Mouse (Mus musculus): ENCODE data around the gene Armc8. TPM values are rescaled to one million over a fixed set of nuclear protein-coding genes. Genes with fewer than 3 reads are reported as not detected.

The Armc8 gene
- polyA plus RNA-seq, 1 experiment from 2014 or later = 39.4 TPM

GRCm38 (mm10) chr9:99436182-99437030, 132.3 kb downstream of the Armc8 start:
- peak overlapping the region; percentile 87 for H3K4me2 ChIP-seq (ENCODE audit: low read depth)
- H3K27ac ChIP-seq (ENCODE audit: low read depth, low read length) = peak overlapping the region; percentile 72; the same call in 1 of the 2 replicates
- ATAC-seq (ENCODE audit: insufficient read depth, low FRiP score, low TSS enrichment) (peak; percentile 79), DNase-seq (ENCODE audit: low spot score) (peak; percentile 75)
- peaks cover 8% of the 10 kb centered on the region for H3K4me1 ChIP-seq (ENCODE audit: control insufficient read depth, insufficient read depth, low read length)
- under 1% methylated on average over 73 of the region's 86 CpGs for WGBS
- peak overlapping the region; percentile 90 for H3K9ac ChIP-seq (ENCODE audit: low read length)
- H3K9me3 ChIP-seq (ENCODE audit: control insufficient read depth, low read length) = no peaks in the 10 kb centered on the region
- H3K36me3 ChIP-seq (ENCODE audit: control insufficient read depth, insufficient read depth, low read length) = no peaks in the 10 kb centered on the region
- H3K27me3 ChIP-seq (ENCODE audit: control insufficient read depth, insufficient read depth, low read length) = peaks cover 20% of the 10 kb centered on the region
- H3K4me3 ChIP-seq (ENCODE audit: low read depth, low read length) = peak overlapping the region; percentile 82

- 15% methylated on average over 16 of the region's 16 CpGs for whole genome bisulfite sequencing
- H3K4me2 ChIP-seq (ENCODE audit: low read depth) = peak overlapping the region; percentile 87
- H3K9ac ChIP-seq (ENCODE audit: low read length) = peak overlapping the region; percentile 90
- H3K4me3 ChIP-seq (ENCODE audit: low read depth, low read length) = peak overlapping the region; percentile 82
- peak; percentile 42; the same call in 1 of the 2 replicates for ATAC-seq (ENCODE audit: insufficient read depth, low FRiP score, low TSS enrichment)
- peaks cover 8% of the 10 kb centered on the region for H3K4me1 ChIP-seq (ENCODE audit: control insufficient read depth, insufficient read depth, low read length)
- DNase-seq (ENCODE audit: low spot score) = peak; percentile 26
- H3K36me3 ChIP-seq (ENCODE audit: control insufficient read depth, insufficient read depth, low read length) = no peaks in the 10 kb centered on the region
- H3K27ac ChIP-seq (ENCODE audit: low read depth, low read length) = peak overlapping the region; percentile 72; the same call in 1 of the 2 replicates
- peaks cover 20% of the 10 kb centered on the region for H3K27me3 ChIP-seq (ENCODE audit: control insufficient read depth, insufficient read depth, low read length)
- H3K9me3 ChIP-seq (ENCODE audit: control insufficient read depth, low read length) = no peaks in the 10 kb centered on the region
Measured at GRCm38 (mm10) chr9:99435619-99436181, 133.0 kb downstream of the Armc8 start.

- H3K4me1 ChIP-seq (ENCODE audit: control insufficient read depth, insufficient read depth, low read length) = peaks cover 8% of the 10 kb centered on the region
- H3K27ac ChIP-seq (ENCODE audit: low read depth, low read length) = no peak overlapping the region
- H3K4me3 ChIP-seq (ENCODE audit: low read depth, low read length) = peak overlapping the region; percentile 82
- no peaks in the 10 kb centered on the region for H3K9me3 ChIP-seq (ENCODE audit: control insufficient read depth, low read length)
- peak overlapping the region; percentile 87 for H3K4me2 ChIP-seq (ENCODE audit: low read depth)
- H3K36me3 ChIP-seq (ENCODE audit: control insufficient read depth, insufficient read depth, low read length) = no peaks in the 10 kb centered on the region
- 46% methylated on average over 14 of the region's 14 CpGs for WGBS
- H3K27me3 ChIP-seq (ENCODE audit: control insufficient read depth, insufficient read depth, low read length) = peaks cover 20% of the 10 kb centered on the region
- ATAC-seq (ENCODE audit: insufficient read depth, low FRiP score, low TSS enrichment) (peak; percentile 31; the same call in 1 of the 2 replicates), DNase-seq (ENCODE audit: low spot score) (peak; percentile 33)
- peak overlapping the region; percentile 90 for H3K9ac ChIP-seq (ENCODE audit: low read length)
Measured at GRCm38 (mm10) chr9:99434892-99435618, 133.6 kb downstream of the Armc8 start.

DNA sequence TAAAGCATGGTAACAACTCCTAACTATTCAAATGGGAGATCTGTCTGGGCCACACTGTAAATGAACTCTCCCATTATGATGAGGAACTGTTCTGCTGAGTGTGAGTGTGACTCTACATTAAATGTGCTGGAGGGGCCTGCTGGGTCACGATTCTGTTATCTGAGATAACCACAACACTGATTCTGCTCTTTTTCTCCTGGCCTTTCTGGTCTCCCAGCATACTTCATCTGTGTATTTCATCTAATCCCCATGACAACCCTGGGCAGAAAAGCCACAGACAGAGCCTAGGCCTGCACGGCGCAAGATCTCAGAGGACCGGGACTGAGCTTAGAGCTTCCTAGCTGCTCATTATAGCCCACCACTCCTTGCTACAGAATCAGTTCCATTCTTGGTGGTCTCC, 136.2 kb downstream of the Armc8 start:
- Histone ChIP-seq H3K36me3 (ENCODE audit: control insufficient read depth, insufficient read depth, low read length) (no peaks in the 10 kb centered on the region), H3K9ac (ENCODE audit: low read length) (no peak overlapping the region), H3K4me3 (ENCODE audit: low read depth, low read length) (no peak overlapping the region), H3K4me1 (ENCODE audit: control insufficient read depth, insufficient read depth, low read length) (peaks cover 8% of the 10 kb centered on the region), H3K9me3 (ENCODE audit: control insufficient read depth, low read length) (no peaks in the 10 kb centered on the region), H3K4me2 (ENCODE audit: low read depth) (no peak overlapping the region), H3K27me3 (ENCODE audit: control insufficient read depth, insufficient read depth, low read length) (peaks cover 7% of the 10 kb centered on the region), H3K27ac (ENCODE audit: low read depth, low read length) (no peak overlapping the region)
- 93% methylated on average over 4 of the region's 4 CpGs for WGBS
- ATAC-seq (ENCODE audit: insufficient read depth, low FRiP score, low TSS enrichment) = no peak
- no peak for DNase-seq (ENCODE audit: low spot score)

DNA sequence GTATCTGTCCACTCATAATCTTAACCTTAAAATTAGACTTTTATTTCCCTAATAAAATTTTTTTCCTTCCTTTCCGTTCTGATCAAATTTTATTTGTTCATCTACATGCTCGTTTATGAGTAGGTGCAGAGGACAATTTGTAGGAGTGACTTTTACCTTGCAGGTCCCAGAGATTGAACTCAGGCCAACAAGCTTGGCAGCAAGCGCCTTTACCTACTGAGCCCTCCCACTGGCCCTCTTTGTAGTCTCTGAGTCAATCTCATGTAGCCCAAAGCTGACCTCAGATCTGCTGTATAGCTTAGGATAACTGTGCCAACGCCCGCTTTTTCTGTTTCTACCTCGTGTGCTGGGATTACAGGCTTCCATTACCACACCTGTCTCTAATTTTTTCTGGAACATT, 136.7 kb downstream of the Armc8 start:
- no peak for ATAC-seq (ENCODE audit: insufficient read depth, low FRiP score, low TSS enrichment)
- Histone ChIP-seq H3K27me3 (ENCODE audit: control insufficient read depth, insufficient read depth, low read length) (peaks cover 2% of the 10 kb centered on the region; the same call in 1 of the 2 replicates), H3K4me1 (ENCODE audit: control insufficient read depth, insufficient read depth, low read length) (peaks cover 8% of the 10 kb centered on the region), H3K9me3 (ENCODE audit: control insufficient read depth, low read length) (no peaks in the 10 kb centered on the region), H3K36me3 (ENCODE audit: control insufficient read depth, insufficient read depth, low read length) (no peaks in the 10 kb centered on the region), H3K9ac (ENCODE audit: low read length) (no peak overlapping the region), H3K4me2 (ENCODE audit: low read depth) (no peak overlapping the region), H3K27ac (ENCODE audit: low read depth, low read length) (no peak overlapping the region), H3K4me3 (ENCODE audit: low read depth, low read length) (no peak overlapping the region)
- 90% methylated on average over 6 of the region's 6 CpGs for WGBS
- no peak for DNase-seq (ENCODE audit: low spot score)

DNA sequence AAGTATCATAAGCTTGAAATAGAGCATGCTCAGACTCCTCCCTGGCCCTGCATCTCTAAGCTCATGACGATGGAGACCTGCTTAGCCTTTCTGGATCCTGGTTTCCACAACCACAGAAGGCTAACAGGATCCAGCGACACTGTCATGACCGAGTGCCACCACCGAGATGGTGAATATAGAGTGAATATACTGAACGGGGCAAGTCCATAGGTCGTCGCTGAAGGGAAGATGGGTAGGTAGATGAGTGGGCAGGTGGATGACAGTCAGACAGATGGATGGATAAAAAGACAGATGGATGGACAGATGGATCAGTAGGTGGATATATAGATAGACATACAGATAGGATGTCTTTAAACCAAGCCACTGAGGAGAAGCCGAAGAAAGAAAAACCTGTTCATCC, 137.4 kb downstream of the Armc8 start:
- DNase-seq (ENCODE audit: low spot score) (no peak), ATAC-seq (ENCODE audit: insufficient read depth, low FRiP score, low TSS enrichment) (no peak)
- Histone ChIP-seq H3K4me2 (ENCODE audit: low read depth) (no peak overlapping the region), H3K27ac (ENCODE audit: low read depth, low read length) (no peak overlapping the region), H3K4me3 (ENCODE audit: low read depth, low read length) (no peak overlapping the region), H3K36me3 (ENCODE audit: control insufficient read depth, insufficient read depth, low read length) (no peaks in the 10 kb centered on the region), H3K9me3 (ENCODE audit: control insufficient read depth, low read length) (no peaks in the 10 kb centered on the region), H3K4me1 (ENCODE audit: control insufficient read depth, insufficient read depth, low read length) (peaks cover 8% of the 10 kb centered on the region), H3K9ac (ENCODE audit: low read length) (no peak overlapping the region), H3K27me3 (ENCODE audit: control insufficient read depth, insufficient read depth, low read length) (no peaks in the 10 kb centered on the region)
- WGBS = 93% methylated on average over 8 of the region's 8 CpGs

DNA sequence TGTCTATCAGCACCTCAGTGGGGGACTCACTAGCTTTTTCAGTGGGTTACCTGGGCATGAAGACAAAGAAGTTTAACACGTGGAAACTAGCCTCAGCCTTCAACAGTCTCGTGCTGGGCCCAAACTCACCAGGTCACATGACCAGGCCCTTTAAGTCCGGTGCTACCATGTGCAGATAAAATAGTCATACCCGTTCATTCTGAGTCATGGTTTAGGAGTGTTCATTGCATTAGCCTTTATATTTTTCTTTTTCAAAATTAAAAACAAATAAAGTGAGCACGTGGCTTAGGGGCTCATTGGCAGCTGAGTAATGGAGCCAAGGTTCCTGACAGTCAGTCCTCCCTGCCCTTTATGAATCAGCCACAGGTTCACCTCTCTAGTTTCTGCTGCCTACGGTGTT, 137.9 kb downstream of the Armc8 start:
- no peak overlapping the region for H3K27ac ChIP-seq (ENCODE audit: low read depth, low read length)
- WGBS = 92% methylated on average over 6 of the region's 6 CpGs
- ATAC-seq (ENCODE audit: insufficient read depth, low FRiP score, low TSS enrichment) (no peak), DNase-seq (ENCODE audit: low spot score) (no peak)
- H3K4me3 ChIP-seq (ENCODE audit: low read depth, low read length) = no peak overlapping the region
- no peaks in the 10 kb centered on the region for H3K9me3 ChIP-seq (ENCODE audit: control insufficient read depth, low read length)
- H3K9ac ChIP-seq (ENCODE audit: low read length) = no peak overlapping the region
- H3K36me3 ChIP-seq (ENCODE audit: control insufficient read depth, insufficient read depth, low read length) = no peaks in the 10 kb centered on the region
- no peaks in the 10 kb centered on the region for H3K27me3 ChIP-seq (ENCODE audit: control insufficient read depth, insufficient read depth, low read length)
- no peak overlapping the region for H3K4me2 ChIP-seq (ENCODE audit: low read depth)
- peaks cover 7% of the 10 kb centered on the region for H3K4me1 ChIP-seq (ENCODE audit: control insufficient read depth, insufficient read depth, low read length)

DNA sequence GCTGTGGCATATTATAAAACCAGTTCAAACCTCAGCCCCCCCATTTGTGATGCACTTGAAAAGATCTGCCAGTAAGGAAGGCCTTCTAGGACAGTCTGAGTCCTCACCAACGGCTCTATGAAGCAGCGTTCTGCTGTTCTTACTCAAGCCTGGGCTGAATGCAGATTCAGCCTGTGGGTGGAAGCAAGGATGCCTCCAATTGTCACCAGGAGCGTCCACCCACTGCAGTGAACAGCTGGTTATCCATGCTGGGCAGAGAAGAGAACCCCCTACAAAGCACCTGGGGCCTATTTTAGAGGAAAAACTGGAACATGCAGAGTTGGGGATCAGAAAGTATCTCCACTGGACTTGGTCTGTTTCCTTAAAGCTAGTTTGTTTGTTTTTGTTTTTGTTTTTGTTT, 138.9 kb downstream of the Armc8 start:
- Histone ChIP-seq H3K36me3 (ENCODE audit: control insufficient read depth, insufficient read depth, low read length) (no peaks in the 10 kb centered on the region), H3K9ac (ENCODE audit: low read length) (no peak overlapping the region), H3K9me3 (ENCODE audit: control insufficient read depth, low read length) (no peaks in the 10 kb centered on the region), H3K27me3 (ENCODE audit: control insufficient read depth, insufficient read depth, low read length) (no peaks in the 10 kb centered on the region), H3K4me1 (ENCODE audit: control insufficient read depth, insufficient read depth, low read length) (peaks cover 7% of the 10 kb centered on the region), H3K27ac (ENCODE audit: low read depth, low read length) (no peak overlapping the region), H3K4me3 (ENCODE audit: low read depth, low read length) (no peak overlapping the region), H3K4me2 (ENCODE audit: low read depth) (no peak overlapping the region)
- no peak for ATAC-seq (ENCODE audit: insufficient read depth, low FRiP score, low TSS enrichment)
- DNase-seq (ENCODE audit: low spot score) = no peak
- WGBS = 89% methylated on average over 3 of the region's 3 CpGs
